Mouse (Mus musculus): Measurements from ENCODE around the gene Slco3a1. TPM values are rescaled to one million over a fixed set of nuclear protein-coding genes. Genes with fewer than 3 reads are reported as not detected.

Slco3a1 gene
- polyA plus RNA-seq, 1 experiment from 2014 or later = 19.8 TPM

GRCm38 (mm10) chr7:74466886-74467285 is 87.7 kb downstream of the Slco3a1 start:
- Histone ChIP-seq H3K9me3 (replicated peaks; ENCODE audit: low read length) (no peaks in the 10 kb centered on the region), H3K4me2 (ENCODE audit: low read length) (no peak overlapping the region), H3K27me3 (ENCODE audit: insufficient read depth, low read length) (no peaks in the 10 kb centered on the region), H3K36me3 (ENCODE audit: insufficient read depth, low read length) (no peaks in the 10 kb centered on the region), H3K27ac (0 out of 2 replicates have a peak overlapping the region, but pooled peaks have one; percentile 25), H3K9ac (ENCODE audit: low read depth, low read length) (no peak overlapping the region), H3K4me3 (replicated peaks; ENCODE audit: low read depth, low read length) (no peak overlapping the region), H3K4me1 (replicated peaks; ENCODE audit: insufficient read depth, low read length) (peaks cover 20% of the 10 kb centered on the region)
- TF ChIP-seq CTCF (IDR thresholded peaks at IDR 0.05; ENCODE audit: low read depth) = no peak
- WGBS = 35% methylated on average over 4 of the region's 4 CpGs
- no peak for ATAC-seq (replicated peaks; ENCODE audit: low FRiP score, low read depth)
- DNase-seq (ENCODE audit: low spot score) = peak; percentile 19

GRCm38 (mm10) chr7:74464638-74465037 is 89.9 kb downstream of the Slco3a1 start:
- TF ChIP-seq CTCF (IDR thresholded peaks at IDR 0.05; ENCODE audit: low read depth) = no peak
- 74% methylated on average over 7 of the region's 7 CpGs for WGBS
- no peak overlapping the region for H3K27ac ChIP-seq
- no peaks in the 10 kb centered on the region for H3K27me3 ChIP-seq (ENCODE audit: insufficient read depth, low read length)
- H3K4me3 ChIP-seq (replicated peaks; ENCODE audit: low read depth, low read length) = no peak overlapping the region
- 0 out of 2 replicates have a peak overlapping the region, but pooled peaks have one; percentile 10 for H3K9ac ChIP-seq (ENCODE audit: low read depth, low read length)
- DNase-seq (ENCODE audit: low spot score) (no peak), ATAC-seq (replicated peaks; ENCODE audit: low FRiP score, low read depth) (no peak)
- H3K9me3 ChIP-seq (replicated peaks; ENCODE audit: low read length) = no peaks in the 10 kb centered on the region
- H3K4me2 ChIP-seq (ENCODE audit: low read length) = no peak overlapping the region
- H3K36me3 ChIP-seq (ENCODE audit: insufficient read depth, low read length) = no peaks in the 10 kb centered on the region
- peaks cover 23% of the 10 kb centered on the region for H3K4me1 ChIP-seq (replicated peaks; ENCODE audit: insufficient read depth, low read length)

GRCm38 (mm10) chr7:74462451-74462850 is 92.1 kb downstream of the Slco3a1 start:
- no peak overlapping the region for H3K4me3 ChIP-seq (replicated peaks; ENCODE audit: low read depth, low read length)
- H3K4me2 ChIP-seq (ENCODE audit: low read length) = no peak overlapping the region
- H3K4me1 ChIP-seq (replicated peaks; ENCODE audit: insufficient read depth, low read length) = peaks cover 23% of the 10 kb centered on the region
- no peaks in the 10 kb centered on the region for H3K27me3 ChIP-seq (ENCODE audit: insufficient read depth, low read length)
- no peak for TF ChIP-seq CTCF (IDR thresholded peaks at IDR 0.05; ENCODE audit: low read depth)
- H3K9me3 ChIP-seq (replicated peaks; ENCODE audit: low read length) = no peaks in the 10 kb centered on the region
- H3K27ac ChIP-seq = no peak overlapping the region
- H3K9ac ChIP-seq (ENCODE audit: low read depth, low read length) = no peak overlapping the region
- 77% methylated on average over 4 of the region's 4 CpGs for WGBS
- ATAC-seq (replicated peaks; ENCODE audit: low FRiP score, low read depth) (no peak), DNase-seq (ENCODE audit: low spot score) (no peak)
- H3K36me3 ChIP-seq (ENCODE audit: insufficient read depth, low read length) = no peaks in the 10 kb centered on the region

GRCm38 (mm10) chr7:74461736-74462135 is 92.8 kb downstream of the Slco3a1 start:
- Histone ChIP-seq H3K27ac (no peak overlapping the region), H3K4me3 (replicated peaks; ENCODE audit: low read depth, low read length) (no peak overlapping the region), H3K4me1 (replicated peaks; ENCODE audit: insufficient read depth, low read length) (peaks cover 20% of the 10 kb centered on the region), H3K27me3 (ENCODE audit: insufficient read depth, low read length) (no peaks in the 10 kb centered on the region), H3K9me3 (replicated peaks; ENCODE audit: low read length) (no peaks in the 10 kb centered on the region), H3K4me2 (ENCODE audit: low read length) (no peak overlapping the region), H3K36me3 (ENCODE audit: insufficient read depth, low read length) (no peaks in the 10 kb centered on the region), H3K9ac (ENCODE audit: low read depth, low read length) (no peak overlapping the region)
- WGBS = 82% methylated on average over 5 of the region's 5 CpGs
- ATAC-seq (replicated peaks; ENCODE audit: low FRiP score, low read depth) (no peak), DNase-seq (ENCODE audit: low spot score) (no peak)
- no peak for TF ChIP-seq CTCF (IDR thresholded peaks at IDR 0.05; ENCODE audit: low read depth)

GRCm38 (mm10) chr7:74461146-74461545 is 93.4 kb downstream of the Slco3a1 start:
- Histone ChIP-seq H3K27me3 (ENCODE audit: insufficient read depth, low read length) (no peaks in the 10 kb centered on the region), H3K4me3 (replicated peaks; ENCODE audit: low read depth, low read length) (no peak overlapping the region)

GRCm38 (mm10) chr7:74459812-74460211 is 94.8 kb downstream of the Slco3a1 start:
- no peak for DNase-seq (ENCODE audit: low spot score)
- Histone ChIP-seq H3K27me3 (ENCODE audit: insufficient read depth, low read length) (no peaks in the 10 kb centered on the region), H3K9me3 (replicated peaks; ENCODE audit: low read length) (no peaks in the 10 kb centered on the region), H3K27ac (no peak overlapping the region), H3K4me1 (replicated peaks; ENCODE audit: insufficient read depth, low read length) (peaks cover 15% of the 10 kb centered on the region), H3K36me3 (ENCODE audit: insufficient read depth, low read length) (no peaks in the 10 kb centered on the region), H3K9ac (ENCODE audit: low read depth, low read length) (no peak overlapping the region), H3K4me3 (replicated peaks; ENCODE audit: low read depth, low read length) (no peak overlapping the region), H3K4me2 (ENCODE audit: low read length) (no peak overlapping the region)
- WGBS = 83% methylated on average over 3 of the region's 3 CpGs
- no peak for ATAC-seq (replicated peaks; ENCODE audit: low FRiP score, low read depth)
- TF ChIP-seq CTCF (IDR thresholded peaks at IDR 0.05; ENCODE audit: low read depth) = no peak

More at GRCm38 (mm10) chr7:74461146-74461545, 93.4 kb downstream of the Slco3a1 start:
- DNase-seq (ENCODE audit: low spot score) (no peak), ATAC-seq (replicated peaks; ENCODE audit: low FRiP score, low read depth) (no peak)
- Histone ChIP-seq H3K9ac (ENCODE audit: low read depth, low read length) (no peak overlapping the region), H3K4me1 (replicated peaks; ENCODE audit: insufficient read depth, low read length) (peaks cover 15% of the 10 kb centered on the region), H3K9me3 (replicated peaks; ENCODE audit: low read length) (no peaks in the 10 kb centered on the region), H3K4me2 (ENCODE audit: low read length) (no peak overlapping the region), H3K36me3 (ENCODE audit: insufficient read depth, low read length) (no peaks in the 10 kb centered on the region), H3K27ac (no peak overlapping the region)
- WGBS = 91% methylated on average over 1 of the region's 1 CpGs
- TF ChIP-seq CTCF (IDR thresholded peaks at IDR 0.05; ENCODE audit: low read depth) = no peak

- TF ChIP-seq CTCF (IDR thresholded peaks at IDR 0.05; ENCODE audit: low read depth) = no peak
- ATAC-seq (replicated peaks; ENCODE audit: low FRiP score, low read depth) = no peak
- H3K4me3 ChIP-seq (replicated peaks; ENCODE audit: low read depth, low read length) = no peak overlapping the region
- H3K36me3 ChIP-seq (ENCODE audit: insufficient read depth, low read length) = no peaks in the 10 kb centered on the region
- no peaks in the 10 kb centered on the region for H3K27me3 ChIP-seq (ENCODE audit: insufficient read depth, low read length)
- peak; percentile 50 for DNase-seq (ENCODE audit: low spot score)
- H3K4me2 ChIP-seq (ENCODE audit: low read length) = no peak overlapping the region
- WGBS = 58% methylated on average over 5 of the region's 5 CpGs
- peaks cover 15% of the 10 kb centered on the region for H3K4me1 ChIP-seq (replicated peaks; ENCODE audit: insufficient read depth, low read length)
- no peak overlapping the region for H3K9ac ChIP-seq (ENCODE audit: low read depth, low read length)
- H3K27ac ChIP-seq = peak overlapping the region; percentile 75
- no peaks in the 10 kb centered on the region for H3K9me3 ChIP-seq (replicated peaks; ENCODE audit: low read length)
These were observed 95.3 kb downstream of the Slco3a1 start for GRCm38 (mm10) chr7:74459277-74459676.

Data from kidney, postnatal 0 days (tissue).